Mouse (Mus musculus): ENCODE measurements around the gene Vwa1.

Gene Vwa1

DNA sequence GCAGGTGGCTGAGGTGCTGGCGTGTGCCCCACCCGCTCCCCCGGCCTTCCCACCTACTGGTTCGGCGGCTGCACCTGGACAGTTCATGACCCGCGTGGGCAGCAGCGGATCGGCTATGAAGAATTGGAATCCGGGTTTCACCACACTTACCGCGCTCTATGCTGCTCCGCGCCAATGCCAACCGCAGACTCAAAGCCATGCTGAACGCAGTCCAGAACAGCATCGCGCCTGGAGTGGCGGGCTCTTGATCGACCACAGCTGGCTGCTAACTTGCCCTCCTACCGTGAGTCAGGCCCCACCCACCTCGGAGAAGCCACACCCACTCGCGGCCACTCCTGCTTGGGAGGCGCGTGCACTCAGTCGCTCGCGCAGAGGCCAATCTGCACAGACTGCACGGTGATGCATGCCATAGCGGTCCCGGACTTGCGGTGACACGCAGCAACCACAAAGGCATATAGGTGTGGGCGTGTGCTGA is at the start of gene Vwa1:
Vwa1 (minus strand) TSS at position 419 of the 475 bp plus-strand sequence.
- CTCF ChIA-PET, result interaction anchor here in 2 of 4 experiments (0.6 to 3.3 kb wide), 6 partner anchors 10 to 945 kb away, joined by 3 to 13 read pairs (median 5); partner anchors contain the start of gene Atad3a (in 1 of the 2)
- POLR2A ChIA-PET, result interaction anchor here in 3 of 4 experiments (0.6 to 2.6 kb wide), 21 partner anchors 9 to 201 kb away, joined by 3 to 16 read pairs (median 4); partner anchors contain the start of genes Atad3a (in 2 of the 3), Mrpl20 (in 1 of the 3) and Tmem88b (in 1 of the 3)

DNA sequence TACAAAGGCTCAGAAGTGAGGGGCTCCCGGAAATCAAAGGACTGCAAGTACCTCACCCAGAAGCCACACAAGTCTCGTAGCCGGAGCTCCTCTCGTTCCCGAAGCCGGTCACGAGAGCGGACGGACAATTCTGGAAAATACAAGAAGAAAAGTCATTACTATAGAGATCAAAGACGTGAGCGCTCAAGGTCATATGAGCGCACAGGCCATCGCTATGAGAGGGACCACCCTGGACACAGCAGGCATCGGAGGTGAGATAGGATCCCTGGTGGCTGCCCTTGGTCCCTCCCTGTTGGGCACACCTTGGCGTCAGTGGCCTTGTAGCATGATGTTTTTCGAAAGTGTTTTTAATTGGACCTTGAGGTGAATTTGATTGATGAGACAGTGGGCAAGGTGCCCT is 48.9 kb upstream of the Vwa1 start:
- POLR2A ChIA-PET, result interaction anchor here in 3 of 4 experiments (0.6 to 12.6 kb wide), 14 partner anchors 10 to 222 kb away, joined by 3 to 236 read pairs (median 5); partner anchors contain the start of genes Ccnl2 (in 2 of the 3), Acap3 (in 1 of the 3), Mrpl20 (in 1 of the 3) and Mxra8 (in 1 of the 3)
- CTCF ChIA-PET, result interaction anchor here in 2 of 4 experiments (0.5 to 2.2 kb wide), 3 partner anchors 10 to 81 kb away, joined by 4 to 6 read pairs (median 5); partner anchors contain the start of gene Ccnl2 (in 1 of the 2)

DNA sequence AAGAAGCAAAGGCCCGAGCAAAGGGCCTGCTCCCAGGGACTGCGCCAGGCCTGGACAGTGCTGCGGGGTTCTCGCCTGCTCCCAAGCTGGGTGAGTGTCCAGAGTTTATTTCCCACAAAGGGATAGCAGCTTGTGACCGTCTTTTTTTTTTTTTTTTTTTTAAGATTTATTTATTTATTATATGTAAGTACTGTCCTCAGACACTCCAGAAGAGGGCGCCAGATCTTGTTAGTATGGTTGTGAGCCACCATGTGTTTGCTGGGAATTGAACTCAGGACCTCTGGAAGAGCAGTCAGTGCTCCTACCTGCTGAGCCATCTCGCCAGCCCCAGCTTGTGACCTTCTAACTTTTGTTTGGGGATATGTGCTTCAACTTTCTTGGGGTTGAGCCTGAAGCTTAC is 46.5 kb upstream of the Vwa1 start:
- ChIA-PET CTCF (interaction anchor here in 2 of 4 experiments (0.6 to 0.8 kb wide), 6 partner anchors 13 to 485 kb away, joined by 3 to 13 read pairs (median 4); no protein-coding TSS in a partner anchor), POLR2A (interaction anchor here in 2 of 4 experiments (0.6 to 12.6 kb wide), 4 partner anchors 10 to 271 kb away, joined by 3 to 236 read pairs (median 9); partner anchors contain the start of genes Aurkaip1 (in 1 of the 2), Ccnl2 (in 1 of the 2) and Mrpl20 (in 1 of the 2))

DNA sequence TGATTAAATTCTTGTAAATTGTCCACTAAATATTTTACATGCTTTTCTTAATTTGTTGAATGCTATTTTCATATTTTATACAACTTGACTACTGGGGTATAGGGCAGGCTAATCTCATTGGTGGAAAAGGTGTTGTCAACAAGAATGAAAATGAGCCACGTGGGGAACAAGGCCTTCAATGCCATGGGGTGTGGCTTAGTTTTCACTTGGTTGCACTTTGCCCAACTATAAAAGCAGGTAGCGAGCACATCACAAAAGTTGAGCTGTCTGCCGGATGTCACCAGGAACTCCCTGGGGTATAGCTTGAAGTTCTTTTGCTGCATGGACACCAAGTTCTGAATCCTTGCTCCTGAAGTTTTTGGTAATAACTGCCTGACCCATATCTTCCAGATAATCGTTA is 43.0 kb upstream of the Vwa1 start:
- ChIA-PET CTCF (no interaction called here), POLR2A (interaction anchor here in 2 of 4 experiments (1.0 to 17.8 kb wide), 6 partner anchors 9 to 193 kb away, joined by 3 to 236 read pairs (median 3); partner anchors contain the start of genes Aurkaip1 (in 1 of the 2) and Mrpl20 (in 1 of the 2))

DNA sequence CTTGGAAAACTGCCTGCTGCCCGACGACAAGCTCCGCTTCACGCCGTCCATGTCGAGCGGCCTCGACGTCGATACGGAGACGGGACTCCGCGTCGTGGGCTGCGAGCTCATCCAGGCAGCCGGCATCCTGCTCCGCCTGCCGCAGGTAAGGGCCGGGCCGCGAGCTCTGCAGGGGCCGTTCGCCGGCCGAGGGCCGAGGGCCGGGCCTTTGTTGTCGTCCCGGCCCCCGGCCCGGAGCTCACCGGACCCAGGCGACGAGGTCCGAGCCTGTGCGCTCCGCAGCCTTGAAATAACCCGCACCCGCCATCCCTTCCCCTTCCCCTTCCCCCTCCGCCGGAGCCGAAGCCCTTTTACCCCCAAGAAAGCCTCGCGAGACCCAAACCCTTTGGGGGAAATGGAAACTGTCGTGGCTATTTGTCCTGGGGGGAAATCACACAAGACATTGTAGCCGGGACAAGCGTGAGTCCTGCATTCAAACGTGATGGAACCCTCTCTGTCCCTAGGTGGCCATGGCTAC is 38.2 kb upstream of the Vwa1 start:
- CTCF ChIA-PET, result interaction anchor here in 2 of 4 experiments (1.6 to 1.9 kb wide), 2 partner anchors 10 kb away, joined by 3 to 5 read pairs; partner anchors contain the start of gene Mrpl20 (in 1 of the 2)
- POLR2A ChIA-PET, result interaction anchor here (0.6 to 17.8 kb wide), 31 partner anchors 9 to 356 kb away, joined by 3 to 236 read pairs (median 4); partner anchors contain the start of genes Mrpl20 (in 3 of the 4), Mxra8 (in 2 of the 4), Atad3a (in 1 of the 4) and Aurkaip1 (in 1 of the 4)

DNA sequence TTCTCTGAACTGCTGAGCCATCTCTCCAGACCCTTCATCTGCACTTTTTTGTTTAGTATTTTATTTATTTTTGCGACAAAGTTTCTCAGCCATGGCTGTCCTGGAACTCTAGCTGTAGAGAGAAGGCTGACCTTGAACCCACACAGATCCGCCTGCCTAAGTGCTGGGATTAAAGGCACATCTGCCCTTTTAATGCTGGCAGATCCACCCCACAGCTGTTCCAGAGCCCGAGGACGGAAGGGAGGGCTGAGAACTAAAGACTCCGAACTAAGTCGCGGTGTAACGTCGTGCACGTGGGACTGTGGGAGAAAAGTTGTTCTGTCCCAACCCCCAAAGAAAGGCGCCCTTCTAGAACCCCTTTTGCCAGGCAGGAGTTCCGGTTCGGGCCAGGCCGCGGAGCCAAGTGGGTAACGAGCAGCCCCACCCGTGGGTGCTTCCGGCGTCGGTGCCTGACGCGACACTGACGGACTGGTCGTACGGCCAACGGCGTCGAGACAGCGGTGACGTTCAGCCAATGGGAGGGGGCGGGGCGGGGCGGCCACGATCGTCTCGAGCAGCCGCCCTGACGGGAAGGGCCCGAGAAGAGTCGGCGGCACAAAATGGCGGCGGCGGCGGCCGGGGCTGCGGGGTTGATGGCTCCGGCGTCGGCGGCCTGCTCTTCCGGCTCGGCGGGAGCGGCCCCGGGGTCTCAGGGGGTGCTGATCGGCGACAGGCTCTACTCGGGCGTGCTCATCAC is 37.6 kb upstream of the Vwa1 start, which contains the start of gene Ccnl2:
Ccnl2 (plus strand) TSS at position 561 of the 736 bp plus-strand sequence.
- ChIA-PET POLR2A (interaction anchor here (0.5 to 17.8 kb wide), 35 partner anchors 8 to 143 kb away, joined by 3 to 236 read pairs (median 4); partner anchors contain the start of genes Mrpl20 (in 3 of the 4), Mxra8 (in 2 of the 4), Atad3a (in 1 of the 4) and Aurkaip1 (in 1 of the 4)), CTCF (interaction anchor here in 2 of 4 experiments (1.6 to 1.9 kb wide), 2 partner anchors 9 to 11 kb away, joined by 3 to 5 read pairs; partner anchors contain the start of gene Mrpl20 (in 1 of the 2))

DNA sequence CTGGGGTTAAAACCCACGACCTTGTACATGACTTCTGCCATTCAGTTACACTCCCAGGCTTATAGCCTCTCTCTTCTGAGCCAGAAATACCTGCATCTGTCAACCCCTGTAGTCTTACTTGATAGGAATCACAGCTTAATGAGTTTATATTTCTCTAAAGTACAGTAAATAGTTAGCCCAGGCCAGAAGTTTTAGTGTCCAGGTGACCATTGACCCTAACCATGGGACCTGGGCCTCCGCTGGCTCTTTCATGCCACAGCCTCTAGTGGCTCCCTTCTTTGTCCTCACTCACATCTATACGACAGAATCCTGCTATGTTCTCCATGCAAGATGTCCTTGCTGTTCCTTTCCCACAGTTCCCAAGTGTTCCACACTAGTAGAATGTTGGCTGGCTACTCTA is 33.3 kb upstream of the Vwa1 start:
- CTCF ChIA-PET, result no interaction called here
- POLR2A ChIA-PET, result interaction anchor here in 1 of 4 experiments (1.4 to 17.8 kb wide), 3 partner anchors 12 to 33 kb away, joined by 3 to 236 read pairs (median 3); partner anchors contain the start of gene Aurkaip1

DNA sequence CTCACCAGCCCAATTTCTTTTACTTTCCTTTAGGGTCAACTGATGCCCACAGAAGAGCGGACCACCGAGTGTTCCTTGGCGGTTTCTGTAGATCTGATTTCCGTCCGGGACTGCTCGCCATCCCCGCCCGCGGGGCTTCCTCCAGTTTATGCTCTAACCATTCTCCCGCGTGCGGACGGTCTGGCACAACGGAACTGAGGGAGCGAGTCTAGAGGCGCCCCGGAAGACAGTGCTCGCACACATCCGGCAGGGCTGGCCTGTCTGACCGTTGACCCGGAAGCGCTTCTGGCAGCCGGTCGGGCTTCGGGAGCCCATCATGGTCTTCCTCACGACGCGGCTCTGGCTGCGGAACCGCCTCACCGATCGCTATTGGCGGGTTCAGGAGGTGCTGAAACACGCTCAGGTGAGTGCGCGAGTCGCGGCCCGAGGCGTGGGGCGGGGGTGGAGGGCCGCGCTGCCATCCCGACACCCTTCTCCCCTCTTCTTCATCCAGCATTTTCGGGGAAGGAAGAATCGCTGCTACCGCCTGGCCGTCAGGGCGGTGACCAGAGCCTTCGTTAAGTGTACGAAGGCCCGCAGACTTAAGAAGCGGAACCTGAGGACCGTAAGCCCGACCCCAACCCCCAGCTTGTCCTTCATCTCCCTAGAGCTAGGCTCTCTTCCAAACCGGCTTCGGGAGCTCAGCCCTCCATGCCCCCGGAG is 29.0 kb upstream of the Vwa1 start:
- CTCF ChIA-PET, result interaction anchor here in 3 of 4 experiments (0.6 to 2.8 kb wide), 12 partner anchors 9 to 101 kb away, joined by 3 to 12 read pairs (median 4); partner anchors contain the start of genes Atad3a (in 1 of the 3) and Ccnl2 (in 1 of the 3)
- POLR2A ChIA-PET, result interaction anchor here (0.6 to 17.8 kb wide), 26 partner anchors 9 to 165 kb away, joined by 3 to 236 read pairs (median 4); partner anchors contain the start of genes Ccnl2 (in 3 of the 4), Mib2 (in 3 of the 4), Aurkaip1 (in 1 of the 4) and Mxra8 (in 1 of the 4)

DNA sequence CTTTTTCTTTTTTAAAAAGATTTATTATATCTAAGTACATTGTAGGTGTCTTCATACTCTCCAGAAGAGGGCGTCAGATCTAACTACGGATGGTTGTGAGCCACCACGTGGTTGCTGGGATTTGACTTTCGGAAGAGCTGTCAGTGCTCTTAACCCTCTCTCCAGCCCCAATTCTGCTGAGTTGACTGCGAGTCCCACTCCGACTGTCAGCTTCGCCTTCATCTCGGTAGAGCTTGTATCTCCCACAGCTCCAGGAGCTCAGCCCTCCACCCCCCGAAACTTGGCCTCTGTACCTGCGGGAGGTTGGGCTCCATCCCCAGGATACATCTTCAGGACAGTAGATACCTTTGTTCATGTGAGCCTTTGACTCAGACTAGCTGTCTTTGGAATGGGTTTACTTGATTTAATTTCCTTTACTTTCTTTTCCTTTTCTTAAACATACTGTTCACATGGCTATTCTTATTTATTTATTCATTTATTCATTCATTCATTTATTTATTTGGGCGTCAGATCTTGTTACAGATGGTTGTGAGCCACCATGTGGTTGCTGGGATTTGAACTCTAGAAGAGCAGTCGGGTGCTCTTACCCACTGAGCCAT is 28.3 kb upstream of the Vwa1 start, which contains the start of gene Mrpl20:
Mrpl20 (plus strand) TSS at position 138 of the 599 bp plus-strand sequence.
- ChIA-PET POLR2A (interaction anchor here in 3 of 4 experiments (0.6 to 17.8 kb wide), 22 partner anchors 9 to 296 kb away, joined by 3 to 236 read pairs (median 4); partner anchors contain the start of genes Ccnl2 (in 3 of the 3), Mib2 (in 2 of the 3), Aurkaip1 (in 1 of the 3) and Tmem88b (in 1 of the 3)), CTCF (interaction anchor here (0.6 to 2.8 kb wide), 12 partner anchors 9 to 433 kb away, joined by 3 to 12 read pairs (median 3); partner anchors contain the start of genes Atad3a (in 1 of the 4) and Ccnl2 (in 1 of the 4))

DNA sequence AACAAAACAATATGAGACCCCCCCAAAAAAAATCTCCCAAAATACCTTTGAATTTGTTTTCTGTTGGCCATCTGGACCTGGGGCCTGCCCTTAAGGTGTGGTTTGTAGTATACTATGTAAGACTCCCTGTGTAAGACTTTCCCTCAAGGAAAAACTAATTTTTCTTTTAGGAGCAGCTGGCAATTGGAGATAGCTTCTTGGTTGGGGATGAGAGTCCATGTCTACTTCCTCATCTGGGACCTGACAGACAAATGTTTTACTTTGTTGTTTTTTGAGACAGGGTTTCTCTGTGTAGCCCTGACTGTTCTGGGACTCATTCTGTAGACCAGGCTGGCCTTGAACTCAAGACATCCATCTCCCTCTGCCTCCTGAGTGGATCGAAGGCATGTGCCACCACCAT is 27.6 kb upstream of the Vwa1 start:
- ChIA-PET POLR2A (interaction anchor here (0.6 to 17.8 kb wide), 19 partner anchors 10 to 372 kb away, joined by 3 to 236 read pairs (median 5); partner anchors contain the start of genes Ccnl2 (in 2 of the 4), Aurkaip1 (in 1 of the 4), Mib2 (in 1 of the 4) and Tmem88b (in 1 of the 4)), CTCF (interaction anchor here in 2 of 4 experiments (0.6 to 2.8 kb wide), 7 partner anchors 9 to 930 kb away, joined by 3 to 12 read pairs (median 3); no protein-coding TSS in a partner anchor)

DNA sequence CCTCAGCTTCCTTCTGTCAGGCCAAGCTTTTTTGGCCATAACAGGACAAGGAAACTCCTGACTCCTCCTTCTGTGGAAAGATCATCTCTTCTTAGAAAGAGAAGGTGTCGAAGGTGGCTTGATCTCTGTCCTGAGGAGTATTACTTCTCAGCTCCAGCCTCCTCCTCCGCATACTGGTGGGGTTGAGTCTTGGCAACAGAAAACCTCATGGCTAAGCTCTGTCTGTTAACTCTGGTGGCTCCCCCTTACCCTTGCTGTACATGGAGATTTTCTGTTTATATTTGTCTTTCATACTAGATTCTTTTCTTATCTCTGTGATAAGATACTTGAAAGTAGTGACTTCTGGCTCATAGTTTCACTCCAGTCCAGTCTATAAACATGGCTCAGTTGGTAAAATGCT is 19.2 kb upstream of the Vwa1 start:
- POLR2A ChIA-PET, result interaction anchor here in 2 of 4 experiments (0.6 to 2.0 kb wide), 6 partner anchors 9 to 33 kb away, joined by 3 to 6 read pairs (median 4); partner anchors contain the start of genes Atad3a (in 1 of the 2), Ccnl2 (in 1 of the 2), Mrpl20 (in 1 of the 2) and Tmem88b (in 1 of the 2)
- CTCF ChIA-PET, result interaction anchor here in 3 of 4 experiments (0.5 to 3.1 kb wide), 5 partner anchors 9 to 250 kb away, joined by 3 to 12 read pairs (median 4); partner anchors contain the start of genes Mrpl20 (in 2 of the 3) and Vwa1 (in 1 of the 3)

DNA sequence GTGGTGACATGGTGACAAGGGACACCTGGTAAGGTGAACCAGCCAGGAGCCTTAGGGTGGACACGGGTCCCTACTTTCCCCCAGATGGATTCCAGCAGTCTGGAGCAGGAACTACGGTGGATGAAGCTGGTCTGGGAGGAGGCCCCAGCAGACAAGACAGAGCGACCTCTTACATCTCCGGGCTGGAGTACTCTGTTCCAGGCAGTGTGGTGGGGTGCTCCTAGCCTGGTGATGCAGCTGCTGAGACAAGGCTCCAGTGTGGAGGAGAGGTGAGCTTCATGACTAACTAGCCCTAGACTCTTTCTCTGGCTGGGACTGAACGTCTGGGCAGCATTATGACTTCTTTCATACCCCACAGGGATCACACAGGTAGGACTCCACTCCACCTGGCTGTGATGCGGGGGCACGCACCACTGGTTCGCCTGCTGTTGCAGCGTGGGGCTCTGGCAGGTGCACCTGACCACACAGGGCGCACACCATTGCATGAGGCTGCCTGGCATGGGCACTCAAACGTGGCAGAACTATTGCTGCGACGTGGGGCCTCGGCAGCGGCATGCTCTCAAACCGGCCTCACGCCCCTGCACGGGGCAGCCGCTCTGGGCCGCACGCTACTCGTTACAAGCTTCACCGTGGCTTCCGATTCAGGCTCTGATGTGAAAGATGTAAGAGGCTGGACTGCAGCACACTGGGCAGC is 16.9 kb upstream of the Vwa1 start:
- POLR2A ChIA-PET, result interaction anchor here (0.6 to 2.1 kb wide), 15 partner anchors 8 to 95 kb away, joined by 3 to 10 read pairs (median 4); partner anchors contain the start of genes Atad3a (in 2 of the 4), Ccnl2 (in 2 of the 4), Mrpl20 (in 1 of the 4) and Vwa1 (in 1 of the 4)
- CTCF ChIA-PET, result interaction anchor here in 3 of 4 experiments (0.7 to 3.1 kb wide), 4 partner anchors 11 to 43 kb away, joined by 3 to 12 read pairs (median 6); partner anchors contain the start of gene Mrpl20 (in 2 of the 3)

DNA sequence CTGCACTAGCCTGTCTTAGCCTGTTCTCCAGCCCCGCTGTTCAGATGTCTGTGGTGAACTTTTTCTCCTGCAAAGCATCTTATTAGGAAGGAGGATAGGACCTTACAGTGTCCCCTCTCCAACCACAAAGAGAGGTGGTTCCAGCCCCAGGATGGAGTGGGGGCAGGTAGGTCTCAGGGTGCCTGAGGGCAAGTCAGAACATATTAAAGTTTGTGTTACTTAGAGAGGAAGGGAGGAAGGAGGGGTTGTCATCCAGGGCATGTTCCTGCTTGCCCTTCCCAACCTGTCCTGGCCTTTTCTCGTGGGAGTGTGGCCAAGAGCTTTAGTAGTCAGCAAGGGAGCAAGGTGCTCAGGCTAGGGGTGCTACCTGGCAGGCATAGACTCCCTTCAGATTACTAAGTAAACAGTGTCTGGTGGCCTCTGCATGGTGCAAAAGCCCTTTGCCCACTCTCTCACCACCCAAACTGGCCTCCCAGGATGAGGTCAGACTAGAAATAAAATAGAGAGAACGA is 16.2 kb upstream of the Vwa1 start:
- ChIA-PET CTCF (interaction anchor here in 1 of 4 experiments (0.7 kb wide), 1 partner anchor 43 kb away, joined by 3 read pairs; no protein-coding TSS in a partner anchor), POLR2A (interaction anchor here in 3 of 4 experiments (0.9 to 2.1 kb wide), 9 partner anchors 7 to 94 kb away, joined by 3 to 10 read pairs (median 4); partner anchors contain the start of genes Atad3a (in 2 of the 3), Mrpl20 (in 1 of the 3) and Vwa1 (in 1 of the 3))

DNA sequence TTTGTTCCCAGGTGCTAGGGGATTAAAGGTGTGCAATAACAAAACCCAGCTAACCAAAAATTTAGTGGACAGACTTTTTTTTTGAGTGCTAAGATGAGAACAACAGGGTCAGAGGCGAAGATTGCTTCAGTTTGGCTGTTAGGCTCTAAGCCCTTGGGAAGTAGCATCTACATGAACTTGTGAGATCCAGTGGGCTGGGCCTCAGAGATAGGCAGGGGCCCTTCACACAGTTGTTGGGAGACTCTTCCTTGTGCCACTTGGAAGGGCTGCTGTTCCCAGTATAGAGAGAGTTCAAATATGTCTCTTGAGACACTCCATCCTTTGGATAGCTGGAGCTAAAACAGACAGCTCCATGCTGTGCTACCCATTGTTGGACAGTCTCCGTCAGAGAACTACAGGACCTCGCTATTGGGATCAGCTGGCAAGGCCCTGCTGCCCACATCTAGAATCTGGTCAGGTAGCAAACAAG is 15.6 kb upstream of the Vwa1 start, which contains the start of gene Ankrd65:
Ankrd65 (plus strand) TSS at position 419 of the 469 bp plus-strand sequence.
- CTCF ChIA-PET, result no interaction called here
- POLR2A ChIA-PET, result interaction anchor here in 3 of 4 experiments (0.7 to 1.2 kb wide), 4 partner anchors 10 to 30 kb away, joined by 3 read pairs; partner anchors contain the start of gene Atad3a (in 1 of the 3)

Data from embryonic stem cell, embryonic (primary cell).